Mouse (Mus musculus): ENCODE measurements at regions not wholly inside any gene's neighbourhood (a gene's known extent, or its start where the extent isn't known, plus 50 kb on each side); places are given as distances from the start of the nearest gene placed in this dataset.

DNA sequence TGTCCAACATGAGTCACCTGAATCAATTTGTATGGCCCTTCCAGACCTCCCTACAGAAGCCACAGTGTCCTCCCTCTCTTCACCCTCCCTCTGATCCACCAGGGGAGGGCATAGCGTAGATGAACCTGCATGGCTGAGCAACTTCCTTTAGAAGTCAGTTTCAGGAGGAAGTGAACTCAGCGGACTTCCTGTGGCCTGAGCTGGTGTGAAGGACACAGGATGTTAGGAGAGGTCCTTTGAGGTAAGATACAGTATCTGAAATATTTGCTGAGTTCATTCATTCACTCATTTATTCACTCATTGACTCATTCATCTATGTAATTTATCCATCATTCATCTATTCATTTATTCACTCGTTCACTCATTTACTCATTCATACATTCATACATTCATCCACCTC lies 152.6 kb downstream of the Chst1 start:
- Histone ChIP-seq H3K27me3 (ENCODE audit: control insufficient read depth, insufficient read depth, insufficient read length) (no peaks in the 10 kb centered on the region), H3K36me3 (ENCODE audit: control insufficient read depth, insufficient read depth) (peaks cover 45% of the 10 kb centered on the region), H3K79me3 (ENCODE audit: low read depth) (peaks cover 29% of the 10 kb centered on the region), H3K4me3 (ENCODE audit: insufficient read depth, poor library complexity, severe bottlenecking) (no peak overlapping the region), H3ac (ENCODE audit: control insufficient read depth, insufficient read length, low read depth) (no peak overlapping the region), H3K79me2 (ENCODE audit: control insufficient read depth, insufficient read depth) (peaks cover 63% of the 10 kb centered on the region)
- TF ChIP-seq CEBPB (IDR thresholded peaks at IDR 0.05; ENCODE audit: low read depth), result no peak
- no peak for TF ChIP-seq FOSL1 (IDR thresholded peaks at IDR 0.05; ENCODE audit: insufficient read depth, low read length, poor library complexity, severe bottlenecking)
- TF ChIP-seq MYOG (IDR thresholded peaks at IDR 0.05; ENCODE audit: control insufficient read depth, extremely low read depth, insufficient read length), result no peak
- no peak for TF ChIP-seq MAX (IDR thresholded peaks at IDR 0.05)
- no peak for TF ChIP-seq USF1 (IDR thresholded peaks at IDR 0.05; ENCODE audit: low read depth)
- TF ChIP-seq MYOD1 (IDR thresholded peaks at IDR 0.05; ENCODE audit: control insufficient read depth, insufficient read length, low read depth), result no peak
- TF ChIP-seq CTCF (IDR thresholded peaks at IDR 0.05; ENCODE audit: control insufficient read depth, insufficient read depth, insufficient read length), result no peak

DNA sequence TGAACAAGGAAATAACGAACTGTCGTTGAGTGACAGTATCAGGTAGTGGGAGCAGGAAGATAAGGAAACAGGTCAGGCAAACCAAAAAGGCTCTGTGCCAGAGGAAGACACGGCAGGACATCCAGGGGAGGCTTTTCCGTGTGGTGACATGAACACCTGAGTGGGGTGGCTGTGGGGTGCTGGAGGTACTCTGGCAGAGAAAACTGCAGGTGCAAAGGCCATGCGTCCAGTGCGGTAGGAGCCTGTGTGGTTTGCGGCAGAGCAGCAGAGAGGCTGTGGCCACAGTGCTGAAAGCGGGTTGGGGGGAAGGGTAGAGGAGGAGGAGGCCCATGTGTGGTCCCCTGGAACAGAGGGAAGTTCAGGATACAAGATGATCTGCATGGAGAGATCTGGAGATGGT lies 153.3 kb downstream of the Chst1 start:
- TF ChIP-seq FOSL1 (IDR thresholded peaks at IDR 0.05; ENCODE audit: insufficient read depth, low read length, poor library complexity, severe bottlenecking) (no peak), CEBPB (IDR thresholded peaks at IDR 0.05; ENCODE audit: low read depth) (no peak), MYOG (IDR thresholded peaks at IDR 0.05; ENCODE audit: control insufficient read depth, extremely low read depth, insufficient read length) (no peak), CTCF (IDR thresholded peaks at IDR 0.05; ENCODE audit: control insufficient read depth, insufficient read depth, insufficient read length) (no peak), MYOD1 (IDR thresholded peaks at IDR 0.05; ENCODE audit: control insufficient read depth, insufficient read length, low read depth) (no peak), MAX (IDR thresholded peaks at IDR 0.05) (no peak), USF1 (IDR thresholded peaks at IDR 0.05; ENCODE audit: low read depth) (no peak)
- H3K36me3 ChIP-seq (ENCODE audit: control insufficient read depth, insufficient read depth), result peaks cover 47% of the 10 kb centered on the region
- peaks cover 60% of the 10 kb centered on the region for H3K79me2 ChIP-seq (ENCODE audit: control insufficient read depth, insufficient read depth)
- peaks cover 27% of the 10 kb centered on the region for H3K79me3 ChIP-seq (ENCODE audit: low read depth)
- H3K4me3 ChIP-seq (ENCODE audit: insufficient read depth, poor library complexity, severe bottlenecking), result no peak overlapping the region
- H3K27me3 ChIP-seq (ENCODE audit: control insufficient read depth, insufficient read depth, insufficient read length), result no peaks in the 10 kb centered on the region
- H3ac ChIP-seq (ENCODE audit: control insufficient read depth, insufficient read length, low read depth), result no peak overlapping the region

GRCm38 (mm10) chr2:92754505-92755280 lies 155.2 kb downstream of the Chst1 start:
- TF ChIP-seq MAX (IDR thresholded peaks at IDR 0.05) (no peak), MYOD1 (IDR thresholded peaks at IDR 0.05; ENCODE audit: control insufficient read depth, insufficient read length, low read depth) (no peak), CTCF (IDR thresholded peaks at IDR 0.05; ENCODE audit: control insufficient read depth, insufficient read depth, insufficient read length) (no peak), FOSL1 (IDR thresholded peaks at IDR 0.05; ENCODE audit: insufficient read depth, low read length, poor library complexity, severe bottlenecking) (no peak), CEBPB (IDR thresholded peaks at IDR 0.05; ENCODE audit: low read depth) (no peak), USF1 (IDR thresholded peaks at IDR 0.05; ENCODE audit: low read depth) (no peak), MYOG (IDR thresholded peaks at IDR 0.05; ENCODE audit: control insufficient read depth, extremely low read depth, insufficient read length) (no peak)
- H3K36me3 ChIP-seq (ENCODE audit: control insufficient read depth, insufficient read depth), result peaks cover 52% of the 10 kb centered on the region
- no peaks in the 10 kb centered on the region for H3K27me3 ChIP-seq (ENCODE audit: control insufficient read depth, insufficient read depth, insufficient read length)
- H3K4me3 ChIP-seq (ENCODE audit: insufficient read depth, poor library complexity, severe bottlenecking), result no peak overlapping the region
- H3K79me2 ChIP-seq (ENCODE audit: control insufficient read depth, insufficient read depth), result peaks cover 41% of the 10 kb centered on the region
- H3K79me3 ChIP-seq (ENCODE audit: low read depth), result peaks cover 14% of the 10 kb centered on the region
- H3ac ChIP-seq (ENCODE audit: control insufficient read depth, insufficient read length, low read depth), result no peak overlapping the region

DNA sequence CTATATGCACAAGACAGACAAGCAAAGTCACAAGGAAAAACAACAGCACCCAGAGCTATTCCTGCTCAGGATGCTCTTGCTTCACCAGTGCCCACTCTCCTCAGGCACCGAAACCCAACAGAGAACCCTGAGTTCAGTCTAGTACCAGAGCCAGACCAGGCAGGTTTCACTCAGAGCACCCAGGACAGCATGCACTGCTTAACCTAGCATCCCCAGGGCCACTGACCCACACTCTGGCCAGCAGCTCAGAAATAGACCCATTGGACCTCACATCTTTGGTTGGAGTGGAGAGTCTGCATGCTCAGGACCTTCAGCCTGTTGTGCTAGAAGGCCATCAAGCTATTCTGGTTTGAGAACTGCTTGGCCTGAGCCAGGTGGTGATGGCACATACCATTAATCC lies 157.0 kb downstream of the Chst1 start:
- H3K79me2 ChIP-seq (ENCODE audit: control insufficient read depth, insufficient read depth), result peaks cover 42% of the 10 kb centered on the region
- H3ac ChIP-seq (ENCODE audit: control insufficient read depth, insufficient read length, low read depth), result no peak overlapping the region
- H3K4me3 ChIP-seq (ENCODE audit: insufficient read depth, poor library complexity, severe bottlenecking), result no peak overlapping the region
- H3K79me3 ChIP-seq (ENCODE audit: low read depth), result peaks cover 14% of the 10 kb centered on the region
- H3K36me3 ChIP-seq (ENCODE audit: control insufficient read depth, insufficient read depth), result peaks cover 56% of the 10 kb centered on the region
- no peaks in the 10 kb centered on the region for H3K27me3 ChIP-seq (ENCODE audit: control insufficient read depth, insufficient read depth, insufficient read length)
- TF ChIP-seq MYOG (IDR thresholded peaks at IDR 0.05; ENCODE audit: control insufficient read depth, extremely low read depth, insufficient read length), result no peak
- no peak for TF ChIP-seq USF1 (IDR thresholded peaks at IDR 0.05; ENCODE audit: low read depth)
- no peak for TF ChIP-seq CEBPB (IDR thresholded peaks at IDR 0.05; ENCODE audit: low read depth)
- no peak for TF ChIP-seq FOSL1 (IDR thresholded peaks at IDR 0.05; ENCODE audit: insufficient read depth, low read length, poor library complexity, severe bottlenecking)
- TF ChIP-seq MYOD1 (IDR thresholded peaks at IDR 0.05; ENCODE audit: control insufficient read depth, insufficient read length, low read depth), result no peak
- no peak for TF ChIP-seq CTCF (IDR thresholded peaks at IDR 0.05; ENCODE audit: control insufficient read depth, insufficient read depth, insufficient read length)
- no peak for TF ChIP-seq MAX (IDR thresholded peaks at IDR 0.05)

- no peak overlapping the region for H3K4me3 ChIP-seq (ENCODE audit: insufficient read depth, poor library complexity, severe bottlenecking)
Measured at GRCm38 (mm10) chr2:92758775-92759174, 156.1 kb upstream of the Syt13 start.

More at GRCm38 (mm10) chr2:92758775-92759174, 156.1 kb upstream of the Syt13 start:
- H3K27me3 ChIP-seq (ENCODE audit: control insufficient read depth, insufficient read depth, insufficient read length), result no peaks in the 10 kb centered on the region
- peaks cover 45% of the 10 kb centered on the region for H3K36me3 ChIP-seq (ENCODE audit: control insufficient read depth, insufficient read depth)
- no peak overlapping the region for H3ac ChIP-seq (ENCODE audit: control insufficient read depth, insufficient read length, low read depth)
- H3K79me3 ChIP-seq (ENCODE audit: low read depth), result peaks cover 6% of the 10 kb centered on the region
- TF ChIP-seq CTCF (IDR thresholded peaks at IDR 0.05; ENCODE audit: control insufficient read depth, insufficient read depth, insufficient read length) (no peak), FOSL1 (IDR thresholded peaks at IDR 0.05; ENCODE audit: insufficient read depth, low read length, poor library complexity, severe bottlenecking) (no peak)
- peaks cover 27% of the 10 kb centered on the region for H3K79me2 ChIP-seq (ENCODE audit: control insufficient read depth, insufficient read depth)

All from C2C12 (cell line).